Mouse (Mus musculus): ENCODE measurements around the gene Tpsg1. TPM values are rescaled to one million over a fixed set of nuclear protein-coding genes. Genes with fewer than 3 reads are reported as not detected.

The Tpsg1 gene
- total and polyA plus RNA-seq, 3 experiments, result 0.60 TPM; not detected in 2

DNA sequence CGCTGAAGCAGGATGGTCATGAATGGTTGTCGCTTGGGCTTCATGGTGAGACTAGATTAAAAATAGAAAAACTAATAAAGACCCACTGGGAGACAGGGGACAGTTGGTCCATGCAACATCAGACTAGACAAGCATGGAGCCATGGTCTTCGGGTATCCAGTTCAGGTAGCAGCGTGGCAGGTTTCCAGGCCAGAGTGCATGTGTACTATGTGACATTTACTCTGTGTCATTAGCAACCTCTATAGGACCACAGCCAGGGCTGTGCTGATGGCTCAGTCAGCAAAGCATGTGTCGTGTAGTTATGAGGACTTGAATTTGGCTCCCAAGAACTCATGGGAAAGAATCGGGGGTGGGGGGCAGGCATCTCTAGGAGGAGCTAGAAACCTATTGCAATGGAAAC, 29.1 kb upstream of the Tpsg1 start:
- DNase-seq (ENCODE audit: low spot score) (no peak), ATAC-seq (ENCODE audit: extremely low read depth, insufficient number of reproducible peaks, low FRiP score, poor library complexity, severe bottlenecking) (no peak)
- Histone ChIP-seq H3K9me3 (replicated peaks) (0 out of 2 replicates have a peak, but pooled peaks cover 2% of the 10 kb centered on the region), H3K27me3 (ENCODE audit: insufficient read depth, low read length) (peaks cover 21% of the 10 kb centered on the region), H3K4me1 (ENCODE audit: insufficient read depth, low read depth, low read length) (peaks cover 24% of the 10 kb centered on the region), H3K36me3 (replicated peaks) (no peaks in the 10 kb centered on the region), H3K4me3 (ENCODE audit: low read depth, low read length) (no peak overlapping the region)
- TF ChIP-seq CTCF (IDR thresholded peaks at IDR 0.05; ENCODE audit: low read depth, low read length) (no peak), GATA1 (IDR thresholded peaks at IDR 0.05; ENCODE audit: borderline replicate concordance, low read length) (no peak), TAL1 (conservative IDR thresholded peaks at IDR 0.05; ENCODE audit: low read depth, low read length) (no peak), GATA2 (IDR thresholded peaks at IDR 0.05; ENCODE audit: borderline replicate concordance, low read depth, low read length) (no peak), POLR2AphosphoS5 (IDR thresholded peaks at IDR 0.05; ENCODE audit: insufficient replicate concordance, low read depth, low read length) (no peak)

DNA sequence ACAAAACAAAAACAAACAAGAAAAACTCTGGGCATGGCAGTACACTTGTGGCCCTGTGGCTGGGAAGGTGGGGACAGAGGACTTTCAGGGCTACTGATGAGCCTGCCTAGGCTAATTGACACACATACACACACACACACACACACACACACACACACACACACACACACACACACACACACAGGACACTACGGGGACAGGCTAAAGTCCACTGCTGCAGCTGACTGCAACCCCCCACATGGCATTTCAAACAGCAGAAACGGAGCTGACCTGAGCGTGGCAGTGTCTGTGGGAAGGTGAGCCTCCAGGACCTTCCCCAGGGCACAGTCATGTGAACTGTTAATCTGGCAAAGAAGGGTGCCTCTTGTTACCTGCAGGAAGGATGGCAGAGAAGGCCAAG, 27.6 kb upstream of the Tpsg1 start:
- TF ChIP-seq CTCF (IDR thresholded peaks at IDR 0.05; ENCODE audit: low read depth, low read length) (no peak), POLR2AphosphoS5 (IDR thresholded peaks at IDR 0.05; ENCODE audit: insufficient replicate concordance, low read depth, low read length) (no peak)
- ATAC-seq (ENCODE audit: extremely low read depth, insufficient number of reproducible peaks, low FRiP score, poor library complexity, severe bottlenecking) (no peak), DNase-seq (ENCODE audit: low spot score) (no peak)
- H3K36me3 ChIP-seq (replicated peaks), result no peaks in the 10 kb centered on the region
- peaks cover 17% of the 10 kb centered on the region for H3K4me1 ChIP-seq (ENCODE audit: insufficient read depth, low read depth, low read length)
- H3K9me3 ChIP-seq (replicated peaks), result 0 out of 2 replicates have a peak, but pooled peaks cover 2% of the 10 kb centered on the region
- H3K27me3 ChIP-seq (ENCODE audit: insufficient read depth, low read length), result peaks cover 29% of the 10 kb centered on the region
- H3K4me3 ChIP-seq (ENCODE audit: low read depth, low read length), result no peak overlapping the region

DNA sequence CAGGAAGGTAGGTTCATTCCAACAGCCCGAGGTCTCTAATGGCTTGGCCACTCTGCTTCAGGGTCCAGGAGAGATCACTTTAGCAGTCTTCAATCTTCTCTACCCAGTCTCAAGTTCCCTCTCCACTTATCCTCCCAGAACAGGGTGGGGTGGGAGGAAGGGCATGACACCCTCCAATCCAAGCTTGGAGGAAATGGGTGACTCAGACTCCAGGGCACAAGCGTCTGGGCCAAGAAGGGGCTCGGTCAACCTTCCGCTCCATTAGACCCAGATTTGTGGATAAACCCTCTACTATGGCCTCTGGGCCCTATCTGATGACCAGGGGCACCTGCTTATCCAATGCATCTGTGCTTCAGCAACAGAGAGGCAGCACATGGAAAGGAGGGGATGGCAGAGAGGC, 23.6 kb upstream of the Tpsg1 start, which contains the start of gene Tpsab1:
Tpsab1 (minus strand) TSS at position 101 of the 400 bp plus-strand sequence.
- ATAC-seq (ENCODE audit: extremely low read depth, insufficient number of reproducible peaks, low FRiP score, poor library complexity, severe bottlenecking) (no peak), DNase-seq (ENCODE audit: low spot score) (no peak)
- Histone ChIP-seq H3K36me3 (replicated peaks) (no peaks in the 10 kb centered on the region), H3K4me3 (ENCODE audit: low read depth, low read length) (no peak within 1 kb of the TSS), H3K4me1 (ENCODE audit: insufficient read depth, low read depth, low read length) (peaks cover 9% of the 10 kb centered on the region), H3K27me3 (ENCODE audit: insufficient read depth, low read length) (peaks cover 39% of the 10 kb centered on the region), H3K9me3 (replicated peaks) (no peaks in the 10 kb centered on the region)
- TF ChIP-seq GATA1 (IDR thresholded peaks at IDR 0.05; ENCODE audit: borderline replicate concordance, low read length) (no peak), POLR2AphosphoS5 (IDR thresholded peaks at IDR 0.05; ENCODE audit: insufficient replicate concordance, low read depth, low read length) (no peak), TAL1 (conservative IDR thresholded peaks at IDR 0.05; ENCODE audit: low read depth, low read length) (no peak), GATA2 (IDR thresholded peaks at IDR 0.05; ENCODE audit: borderline replicate concordance, low read depth, low read length) (no peak), CTCF (IDR thresholded peaks at IDR 0.05; ENCODE audit: low read depth, low read length) (no peak)

DNA sequence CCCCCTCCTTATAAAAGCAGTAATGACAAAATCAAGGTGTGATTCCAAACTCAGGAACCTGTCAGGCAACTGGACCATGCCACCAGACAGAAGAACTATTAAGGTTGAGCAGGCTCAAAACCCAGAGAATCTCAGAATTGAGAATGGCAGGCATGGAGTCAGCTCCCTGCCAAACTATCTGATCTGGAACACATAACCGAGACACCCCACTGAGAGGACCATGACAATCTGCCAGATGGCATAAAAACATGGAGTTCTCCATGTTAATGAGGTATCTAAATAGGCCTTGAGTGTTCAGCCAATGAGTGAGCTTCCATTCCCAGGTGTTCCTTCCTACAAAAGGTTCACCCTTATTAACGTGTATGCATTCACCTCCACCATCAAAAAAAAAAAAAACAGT, 7.8 kb upstream of the Tpsg1 start:
- Histone ChIP-seq H3K36me3 (replicated peaks) (no peaks in the 10 kb centered on the region), H3K9me3 (replicated peaks) (no peaks in the 10 kb centered on the region), H3K27me3 (ENCODE audit: insufficient read depth, low read length) (peaks cover 13% of the 10 kb centered on the region), H3K4me3 (ENCODE audit: low read depth, low read length) (no peak overlapping the region), H3K4me1 (ENCODE audit: insufficient read depth, low read depth, low read length) (peaks cover 16% of the 10 kb centered on the region)
- ATAC-seq (ENCODE audit: extremely low read depth, insufficient number of reproducible peaks, low FRiP score, poor library complexity, severe bottlenecking), result no peak
- TF ChIP-seq POLR2AphosphoS5 (IDR thresholded peaks at IDR 0.05; ENCODE audit: insufficient replicate concordance, low read depth, low read length), result no peak
- no peak for TF ChIP-seq GATA2 (IDR thresholded peaks at IDR 0.05; ENCODE audit: borderline replicate concordance, low read depth, low read length)
- no peak for TF ChIP-seq GATA1 (IDR thresholded peaks at IDR 0.05; ENCODE audit: borderline replicate concordance, low read length)
- TF ChIP-seq CTCF (IDR thresholded peaks at IDR 0.05; ENCODE audit: low read depth, low read length), result no peak
- TF ChIP-seq TAL1 (conservative IDR thresholded peaks at IDR 0.05; ENCODE audit: low read depth, low read length), result no peak
- DNase-seq (ENCODE audit: low spot score), result no peak

DNA sequence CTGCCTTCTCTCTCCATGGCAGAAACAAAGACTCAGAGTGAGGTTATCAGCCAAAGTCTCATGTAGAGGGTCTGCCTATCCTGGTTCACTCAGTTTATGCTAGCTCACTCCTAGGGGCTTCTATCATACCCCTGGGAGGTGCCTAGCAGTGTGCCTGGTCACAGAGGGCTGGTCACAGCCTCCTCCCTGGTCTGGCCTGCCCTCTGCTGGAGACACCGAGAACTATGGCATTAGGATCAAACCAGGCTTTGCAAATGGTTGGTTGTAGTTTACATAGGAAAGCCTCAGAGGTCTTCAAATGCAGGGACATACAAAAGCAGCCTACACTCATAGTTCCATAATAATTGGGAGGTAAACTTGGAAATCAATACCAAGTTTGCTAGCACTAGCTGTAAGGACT, 5.3 kb upstream of the Tpsg1 start:
- no peak overlapping the region for H3K4me3 ChIP-seq (ENCODE audit: low read depth, low read length)
- no peaks in the 10 kb centered on the region for H3K9me3 ChIP-seq (replicated peaks)
- TF ChIP-seq TAL1 (conservative IDR thresholded peaks at IDR 0.05; ENCODE audit: low read depth, low read length) (no peak), CTCF (IDR thresholded peaks at IDR 0.05; ENCODE audit: low read depth, low read length) (peak; percentile 90), GATA2 (IDR thresholded peaks at IDR 0.05; ENCODE audit: borderline replicate concordance, low read depth, low read length) (no peak), GATA1 (IDR thresholded peaks at IDR 0.05; ENCODE audit: borderline replicate concordance, low read length) (no peak)
- ATAC-seq (ENCODE audit: extremely low read depth, insufficient number of reproducible peaks, low FRiP score, poor library complexity, severe bottlenecking) (peak; percentile 34; the same call in 1 of the 2 replicates), DNase-seq (ENCODE audit: low spot score) (peak; percentile 75)
- H3K4me1 ChIP-seq (ENCODE audit: insufficient read depth, low read depth, low read length), result peaks cover 22% of the 10 kb centered on the region
- no peaks in the 10 kb centered on the region for H3K36me3 ChIP-seq (replicated peaks)
- peaks cover 28% of the 10 kb centered on the region for H3K27me3 ChIP-seq (ENCODE audit: insufficient read depth, low read length)

DNA sequence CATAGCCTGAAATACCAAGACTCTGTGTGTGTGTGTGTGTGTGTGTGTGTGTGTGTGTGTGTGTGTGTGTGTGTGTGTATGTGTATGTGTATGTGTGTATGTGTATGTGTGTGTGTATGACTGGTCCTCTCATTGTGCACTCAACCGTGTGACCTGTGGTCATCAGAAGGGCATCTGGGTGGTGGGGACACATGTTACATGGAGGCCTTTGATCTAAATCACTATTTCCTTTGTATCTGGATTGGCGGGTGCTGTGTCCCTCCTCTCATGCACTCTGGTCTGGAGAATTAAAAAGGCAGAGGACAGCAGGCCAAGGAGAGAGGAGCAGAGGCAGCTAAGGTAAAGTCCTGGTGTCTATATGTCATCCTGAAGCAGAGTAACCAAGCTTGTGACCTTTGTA, 3.1 kb upstream of the Tpsg1 start, which contains the start of gene Tpsb2:
Tpsb2 (plus strand) TSS at position 301 of the 400 bp plus-strand sequence.
- Histone ChIP-seq H3K36me3 (replicated peaks) (no peaks in the 10 kb centered on the region), H3K4me1 (ENCODE audit: insufficient read depth, low read depth, low read length) (peaks cover 20% of the 10 kb centered on the region), H3K27me3 (ENCODE audit: insufficient read depth, low read length) (peaks cover 45% of the 10 kb centered on the region), H3K4me3 (ENCODE audit: low read depth, low read length) (no peak within 1 kb of the TSS), H3K9me3 (replicated peaks) (no peaks in the 10 kb centered on the region)
- ATAC-seq (ENCODE audit: extremely low read depth, insufficient number of reproducible peaks, low FRiP score, poor library complexity, severe bottlenecking), result no peak
- no peak for DNase-seq (ENCODE audit: low spot score)
- TF ChIP-seq TAL1 (conservative IDR thresholded peaks at IDR 0.05; ENCODE audit: low read depth, low read length) (no peak), GATA1 (IDR thresholded peaks at IDR 0.05; ENCODE audit: borderline replicate concordance, low read length) (no peak), CTCF (IDR thresholded peaks at IDR 0.05; ENCODE audit: low read depth, low read length) (no peak), GATA2 (IDR thresholded peaks at IDR 0.05; ENCODE audit: borderline replicate concordance, low read depth, low read length) (no peak), POLR2AphosphoS5 (IDR thresholded peaks at IDR 0.05; ENCODE audit: insufficient replicate concordance, low read depth, low read length) (no peak)
